Mouse (Mus musculus) T-helper 17 cell (primary cell): Measurements from ENCODE around the gene Olfr1316.

Source experiments
- in situ Hi-C, 2 experiments: fragments of 300-600 bp; cut with MboI, MseI; formaldehyde crosslinking; loops; 1 replicate in 1 of 2; 2 replicates in 1 of 2; pipeline ENCODE4 v1.15.1; 2025; ENCODE audit warnings: high pct_unique_total_duplicates in 2 of 2

The Olfr1316 gene

GRCm38 (mm10) chr2:112134877-112135276 lies at the start of gene Olfr1316:
Gene Olfr1316, minus strand, starts transcription at chr2:112134977.
- in situ Hi-C loops: no loop called here

- in situ Hi-C loops: no loop called here
Measured at GRCm38 (mm10) chr2:112153898-112154297, 19.1 kb upstream of the Olfr1316 start, which contains the start of gene Olfr1318. Gene Olfr1318, plus strand, starts transcription at chr2:112154198.

- in situ Hi-C loops: no loop called here
Measured at GRCm38 (mm10) chr2:112140029-112140428, 5.3 kb upstream of the Olfr1316 start, which contains the start of gene Olfr1317. Gene Olfr1317, plus strand, starts transcription at chr2:112140329.

- in situ Hi-C loops: no loop called here
Measured at GRCm38 (mm10) chr2:112115340-112115739, 19.4 kb downstream of the Olfr1316 start, which contains the start of gene Olfr1315-ps1. Gene Olfr1315-ps1, minus strand, starts transcription at chr2:112115440.

- in situ Hi-C loops: no loop called here
Measured at GRCm38 (mm10) chr2:112096681-112097080, 38.1 kb downstream of the Olfr1316 start, which contains the start of gene Olfr1314. Gene Olfr1314, minus strand, starts transcription at chr2:112096781.

- in situ Hi-C loops: no loop called here
Measured at GRCm38 (mm10) chr2:112077743-112078142, 57.0 kb downstream of the Olfr1316 start, which contains the start of gene Olfr1313. Gene Olfr1313, minus strand, starts transcription at chr2:112077843.
